Mouse (Mus musculus): ENCODE measurements around the gene Runx1. TPM values are rescaled to one million over a fixed set of nuclear protein-coding genes. Genes with fewer than 3 reads are reported as not detected.

Gene Runx1
- polyA plus RNA-seq, 1 experiment from 2014 or later = 0.30 TPM

DNA sequence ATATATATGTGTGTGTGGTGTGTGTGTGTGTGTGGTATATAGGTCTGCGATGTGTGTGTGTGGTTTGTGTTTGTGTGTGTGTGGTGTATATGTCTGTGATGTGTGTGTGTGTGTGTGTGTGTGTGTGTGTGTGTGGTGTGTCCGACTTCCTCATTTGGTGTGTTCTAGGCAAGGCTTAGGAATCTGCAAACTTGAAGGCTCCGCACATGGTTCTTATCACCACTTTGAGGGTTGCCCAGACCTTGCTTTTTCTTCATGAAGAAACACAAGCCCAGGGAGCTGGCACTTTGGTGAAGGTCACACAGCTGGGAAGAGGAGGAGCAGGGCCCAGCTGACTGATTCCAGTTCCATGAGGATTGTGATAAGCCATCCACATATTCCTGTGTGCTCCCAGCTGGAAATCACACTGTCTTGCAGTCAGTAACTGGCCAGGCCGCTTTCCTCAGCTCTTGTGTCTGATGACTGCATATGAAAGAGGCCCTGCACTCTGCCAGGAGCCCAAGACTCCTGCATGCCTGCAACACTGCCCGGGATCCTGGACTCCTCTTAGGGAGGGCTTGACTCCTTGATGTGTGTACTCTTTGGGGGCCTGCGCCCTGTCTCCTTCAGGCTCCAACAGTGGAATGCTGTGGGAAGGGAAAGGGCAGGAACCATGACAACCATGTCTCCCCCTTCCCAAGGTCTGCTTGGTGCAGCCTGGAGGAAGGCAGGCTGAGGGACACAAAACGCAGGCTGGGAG is 246.9 kb downstream of the Runx1 start:
- H3K27me3 ChIP-seq = no peaks in the 10 kb centered on the region
- H3K27ac ChIP-seq = no peak overlapping the region
- no peak for ATAC-seq
- no peak overlapping the region for H3K4me3 ChIP-seq
- H3K4me1 ChIP-seq = no peaks in the 10 kb centered on the region
- H3K36me3 ChIP-seq (ENCODE audit: poor library complexity, severe bottlenecking) = no peaks in the 10 kb centered on the region
- no peak overlapping the region for H3K4me2 ChIP-seq
- H3K9me3 ChIP-seq (replicated peaks) = no peaks in the 10 kb centered on the region
- WGBS = 86% methylated on average over 7 of the region's 7 CpGs
- no peak overlapping the region for H3K9ac ChIP-seq

DNA sequence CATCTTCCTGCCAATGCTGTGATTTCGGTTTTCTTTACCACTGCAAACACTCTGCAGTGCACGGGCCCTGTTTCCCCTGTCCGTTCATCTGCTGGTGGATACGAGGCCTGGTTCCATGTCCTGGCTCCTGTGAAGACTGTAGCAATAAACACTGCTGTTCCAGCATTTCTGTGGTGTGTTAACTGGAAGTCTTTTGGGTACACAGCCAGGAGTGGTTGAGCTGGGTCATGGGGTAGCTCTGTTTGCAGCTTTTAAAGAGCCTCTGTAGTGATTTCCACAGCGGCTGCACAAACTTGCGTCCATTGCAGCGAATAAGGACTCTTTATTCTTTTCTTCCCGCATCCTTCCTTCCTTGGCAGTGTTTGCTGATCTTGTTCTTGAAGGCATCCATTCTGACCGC is 248.6 kb downstream of the Runx1 start:
- ATAC-seq = no peak
- no peak overlapping the region for H3K9ac ChIP-seq
- H3K27me3 ChIP-seq = no peaks in the 10 kb centered on the region
- H3K4me3 ChIP-seq = no peak overlapping the region
- H3K4me2 ChIP-seq = no peak overlapping the region
- H3K9me3 ChIP-seq (replicated peaks) = no peaks in the 10 kb centered on the region
- H3K4me1 ChIP-seq = no peaks in the 10 kb centered on the region
- 91% methylated on average over 9 of the region's 9 CpGs for WGBS
- H3K36me3 ChIP-seq (ENCODE audit: poor library complexity, severe bottlenecking) = no peaks in the 10 kb centered on the region
- no peak overlapping the region for H3K27ac ChIP-seq

DNA sequence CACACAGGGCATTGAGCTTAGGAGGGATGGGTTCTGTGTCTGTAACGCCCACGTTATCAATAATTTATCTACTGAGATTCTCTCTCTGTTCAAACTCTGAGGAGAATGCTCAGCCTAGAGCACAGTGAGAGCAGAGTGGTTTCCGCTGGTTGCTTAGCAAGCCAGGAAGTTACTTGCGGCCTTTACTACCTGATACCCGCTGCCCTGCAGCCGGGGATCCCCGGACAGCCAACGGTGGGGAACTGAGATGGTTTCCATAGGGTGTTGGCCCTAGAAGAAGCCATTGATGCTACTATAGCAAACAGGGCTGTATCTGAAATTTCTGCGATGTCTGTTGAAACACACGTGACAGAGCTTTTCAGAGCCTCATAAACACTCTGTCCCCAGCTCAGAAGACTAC is 250.2 kb downstream of the Runx1 start:
- H3K27ac ChIP-seq = no peak overlapping the region
- H3K4me3 ChIP-seq = no peak overlapping the region
- no peaks in the 10 kb centered on the region for H3K27me3 ChIP-seq
- H3K9ac ChIP-seq = no peak overlapping the region
- no peaks in the 10 kb centered on the region for H3K36me3 ChIP-seq (ENCODE audit: poor library complexity, severe bottlenecking)
- H3K4me2 ChIP-seq = no peak overlapping the region
- no peaks in the 10 kb centered on the region for H3K9me3 ChIP-seq (replicated peaks)
- ATAC-seq = no peak
- WGBS = 89% methylated on average over 10 of the region's 10 CpGs
- H3K4me1 ChIP-seq = no peaks in the 10 kb centered on the region

DNA sequence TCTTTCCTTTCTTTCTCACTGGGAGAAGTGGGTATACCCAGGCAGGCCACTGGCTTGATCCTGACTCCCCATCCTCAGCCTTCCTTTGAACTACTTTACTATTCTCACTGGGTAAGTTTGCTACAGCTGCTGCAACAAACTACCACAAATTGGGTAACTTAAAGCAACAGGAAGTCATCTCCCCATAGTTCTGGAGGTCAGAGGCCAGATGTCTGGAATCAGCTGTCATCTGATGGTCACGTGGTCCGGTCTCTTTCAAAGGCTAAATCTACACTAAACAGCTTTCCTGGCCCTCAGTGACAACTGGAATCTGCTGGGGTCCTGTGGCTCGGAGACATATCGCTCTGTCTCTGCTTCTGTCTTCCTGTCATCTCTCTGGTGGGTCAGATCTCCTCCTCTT is 252.8 kb downstream of the Runx1 start:
- no peaks in the 10 kb centered on the region for H3K9me3 ChIP-seq (replicated peaks)
- H3K36me3 ChIP-seq (ENCODE audit: poor library complexity, severe bottlenecking) = no peaks in the 10 kb centered on the region
- no peak overlapping the region for H3K4me3 ChIP-seq
- H3K9ac ChIP-seq = no peak overlapping the region
- WGBS = 90% methylated on average over 4 of the region's 4 CpGs
- no peak overlapping the region for H3K4me2 ChIP-seq
- H3K27me3 ChIP-seq = no peaks in the 10 kb centered on the region
- ATAC-seq = no peak
- H3K4me1 ChIP-seq = no peaks in the 10 kb centered on the region
- H3K27ac ChIP-seq = no peak overlapping the region

DNA sequence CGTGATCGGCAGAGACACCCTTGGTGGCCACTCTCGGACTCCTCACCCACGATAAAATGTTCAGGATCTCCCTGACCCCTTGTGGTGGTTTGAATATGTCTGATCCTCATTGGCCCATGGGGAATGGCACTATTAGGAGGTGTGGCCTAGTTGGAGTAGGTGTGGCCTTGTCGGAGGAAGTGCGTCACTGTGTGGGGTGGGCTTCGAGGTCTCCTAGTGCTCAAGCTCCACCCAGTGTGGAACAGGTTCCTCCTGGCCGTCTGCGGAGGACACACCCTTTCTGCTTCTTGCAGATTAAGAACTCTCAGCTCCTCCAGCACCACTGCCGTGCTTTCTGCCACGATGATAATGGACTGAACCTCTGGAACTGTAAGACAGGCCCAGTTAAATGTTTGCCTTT is 254.7 kb downstream of the Runx1 start:
- Histone ChIP-seq H3K27ac (no peak overlapping the region), H3K9me3 (replicated peaks) (no peaks in the 10 kb centered on the region), H3K4me1 (no peaks in the 10 kb centered on the region), H3K36me3 (ENCODE audit: poor library complexity, severe bottlenecking) (no peaks in the 10 kb centered on the region), H3K4me2 (no peak overlapping the region), H3K9ac (no peak overlapping the region), H3K27me3 (peaks cover 8% of the 10 kb centered on the region; the same call in 1 of the 2 replicates), H3K4me3 (no peak overlapping the region)
- WGBS = 94% methylated on average over 11 of the region's 11 CpGs
- ATAC-seq = no peak

DNA sequence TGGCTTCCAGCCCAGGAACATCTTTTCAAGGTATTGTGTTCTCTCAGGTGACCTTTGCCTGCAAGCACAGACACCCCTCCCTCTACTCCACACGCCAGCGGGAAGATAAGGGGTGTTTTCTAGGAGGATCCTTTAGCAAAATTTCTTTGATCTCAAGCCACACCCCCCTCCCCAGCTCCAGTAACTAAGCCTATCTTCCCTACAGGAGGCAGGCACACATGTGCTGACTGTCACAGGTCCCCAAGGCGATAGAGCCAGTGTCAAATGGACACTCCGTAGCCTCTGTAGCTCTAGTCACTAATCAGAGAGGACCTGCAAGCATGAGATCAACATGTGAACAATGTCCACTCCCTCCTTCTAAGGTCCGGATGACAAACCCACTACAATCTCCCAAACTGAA is 259.8 kb downstream of the Runx1 start:
- no peak for ATAC-seq
- whole genome bisulfite sequencing = 52% methylated on average over 5 of the region's 5 CpGs

DNA sequence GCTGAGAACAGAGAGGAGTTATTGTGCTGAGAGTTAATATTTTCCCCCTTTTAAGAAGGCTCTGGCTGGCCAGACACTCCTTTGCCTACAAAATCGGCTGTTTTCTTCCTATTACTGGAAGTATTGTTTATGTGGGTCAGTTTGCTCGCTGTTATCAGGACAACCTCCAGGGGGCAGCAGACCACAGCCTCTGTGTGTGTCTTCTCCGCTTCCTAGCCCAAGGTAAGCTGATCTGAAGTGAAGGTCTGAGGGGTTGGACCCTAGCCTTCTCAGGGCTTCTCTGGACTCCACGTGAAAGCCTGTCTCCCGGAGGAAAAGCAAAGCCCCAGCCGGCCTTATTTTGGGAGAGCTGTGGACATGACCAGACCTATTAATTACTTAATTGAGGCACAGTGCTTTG is 260.2 kb downstream of the Runx1 start:
- peaks cover 16% of the 10 kb centered on the region; the same call in 1 of the 2 replicates for H3K27me3 ChIP-seq
- no peak overlapping the region for H3K27ac ChIP-seq
- H3K36me3 ChIP-seq (ENCODE audit: poor library complexity, severe bottlenecking) = no peaks in the 10 kb centered on the region
- no peak overlapping the region for H3K4me3 ChIP-seq
- 4% methylated on average over 6 of the region's 6 CpGs for WGBS
- no peak overlapping the region for H3K9ac ChIP-seq
- peaks cover 7% of the 10 kb centered on the region; the same call in 1 of the 2 replicates for H3K4me1 ChIP-seq
- H3K9me3 ChIP-seq (replicated peaks) = no peaks in the 10 kb centered on the region
- ATAC-seq = 0 out of 2 replicates have a peak, but pooled peaks have one; percentile 50
- no peak overlapping the region; the same call in 1 of the 2 replicates for H3K4me2 ChIP-seq

More for the DNA sequence above, 259.8 kb downstream of the Runx1 start:
- no peak overlapping the region for H3K9ac ChIP-seq
- H3K36me3 ChIP-seq (ENCODE audit: poor library complexity, severe bottlenecking) = no peaks in the 10 kb centered on the region
- H3K9me3 ChIP-seq (replicated peaks) = no peaks in the 10 kb centered on the region
- H3K27me3 ChIP-seq = peaks cover 16% of the 10 kb centered on the region; the same call in 1 of the 2 replicates
- H3K4me2 ChIP-seq = no peak overlapping the region
- H3K27ac ChIP-seq = no peak overlapping the region
- no peak overlapping the region for H3K4me3 ChIP-seq
- H3K4me1 ChIP-seq = peaks cover 7% of the 10 kb centered on the region; the same call in 1 of the 2 replicates

DNA sequence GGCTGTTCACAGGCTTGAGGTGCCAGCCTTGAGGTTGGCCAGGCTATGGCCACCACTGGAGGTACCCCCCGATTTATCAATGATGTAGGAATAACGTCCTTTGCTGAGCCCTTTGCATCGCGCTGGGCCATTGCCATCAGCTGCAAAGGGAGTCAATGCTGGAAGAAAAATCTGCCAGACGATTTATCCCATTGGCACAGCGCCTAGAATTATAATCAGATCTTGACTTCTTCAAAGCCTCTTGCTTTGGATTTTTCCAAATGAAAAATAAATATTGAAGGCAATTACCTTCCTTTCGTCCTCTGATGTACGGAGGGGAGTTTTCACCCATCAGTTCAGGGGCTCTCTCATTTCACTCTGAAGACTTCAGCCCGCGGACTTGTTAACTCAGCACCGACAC is 260.7 kb downstream of the Runx1 start:
- no peak for ATAC-seq
- Histone ChIP-seq H3K4me3 (no peak overlapping the region), H3K9ac (no peak overlapping the region)

DNA sequence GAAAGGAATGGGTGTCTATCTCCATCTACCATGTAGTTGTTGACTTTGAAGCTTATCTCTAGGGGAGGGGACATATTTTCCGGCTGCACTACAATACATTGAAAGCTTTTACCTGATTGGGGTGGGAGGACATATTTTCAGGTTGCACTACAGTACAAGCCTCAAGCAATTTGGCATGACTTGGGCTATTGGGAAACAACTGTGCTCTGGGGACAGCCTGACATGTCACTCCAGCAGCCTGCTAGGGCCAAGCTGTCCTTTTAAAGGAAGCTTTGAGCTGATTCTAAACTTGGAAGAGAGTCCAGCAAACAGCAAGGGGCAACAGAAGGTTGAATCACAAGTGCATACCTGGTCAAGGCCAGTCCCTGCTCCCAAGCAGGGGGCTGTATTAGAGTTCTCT is 270.9 kb downstream of the Runx1 start:
- H3K4me3 ChIP-seq = no peak overlapping the region
- WGBS = 72% methylated on average over 1 of the region's 1 CpGs
- no peaks in the 10 kb centered on the region for H3K36me3 ChIP-seq (ENCODE audit: poor library complexity, severe bottlenecking)
- H3K4me2 ChIP-seq = no peak overlapping the region
- no peaks in the 10 kb centered on the region for H3K9me3 ChIP-seq (replicated peaks)
- no peak overlapping the region for H3K9ac ChIP-seq
- no peaks in the 10 kb centered on the region for H3K27me3 ChIP-seq
- ATAC-seq = no peak
- H3K27ac ChIP-seq = no peak overlapping the region
- H3K4me1 ChIP-seq = peaks cover 4% of the 10 kb centered on the region; the same call in 1 of the 2 replicates

More for the DNA sequence above, 260.7 kb downstream of the Runx1 start:
- Histone ChIP-seq H3K27me3 (peaks cover 16% of the 10 kb centered on the region; the same call in 1 of the 2 replicates), H3K4me2 (no peak overlapping the region; the same call in 1 of the 2 replicates), H3K36me3 (ENCODE audit: poor library complexity, severe bottlenecking) (no peaks in the 10 kb centered on the region), H3K4me1 (peaks cover 7% of the 10 kb centered on the region; the same call in 1 of the 2 replicates), H3K9me3 (replicated peaks) (no peaks in the 10 kb centered on the region), H3K27ac (no peak overlapping the region)
- 70% methylated on average over 11 of the region's 11 CpGs for WGBS

DNA sequence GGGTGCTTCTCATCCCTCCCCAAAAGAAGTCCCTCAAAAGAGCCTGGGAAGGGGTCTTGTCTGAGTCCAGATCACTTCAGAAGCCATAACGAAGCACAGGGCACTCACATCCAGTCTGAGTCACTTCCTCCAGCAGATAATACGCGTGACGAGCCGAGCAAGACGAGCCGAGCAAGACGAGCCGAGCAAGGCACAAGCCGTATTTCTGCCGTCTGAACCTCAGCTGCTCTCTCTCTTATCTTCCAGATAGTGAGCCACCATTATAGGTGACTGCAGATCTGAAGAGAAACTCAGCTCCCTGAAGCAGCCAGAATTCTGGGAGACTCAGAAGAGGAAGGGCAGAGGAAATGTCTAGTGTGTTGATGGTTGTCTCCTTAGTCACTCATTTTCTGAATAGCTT is 273.1 kb downstream of the Runx1 start:
- no peak overlapping the region for H3K4me2 ChIP-seq
- no peak overlapping the region for H3K27ac ChIP-seq
- H3K36me3 ChIP-seq (ENCODE audit: poor library complexity, severe bottlenecking) = no peaks in the 10 kb centered on the region
- no peak overlapping the region for H3K9ac ChIP-seq
- no peak for ATAC-seq
- 88% methylated on average over 11 of the region's 11 CpGs for WGBS
- H3K4me1 ChIP-seq = peaks cover 4% of the 10 kb centered on the region; the same call in 1 of the 2 replicates
- H3K9me3 ChIP-seq (replicated peaks) = no peaks in the 10 kb centered on the region
- H3K27me3 ChIP-seq = no peaks in the 10 kb centered on the region
- no peak overlapping the region for H3K4me3 ChIP-seq

DNA sequence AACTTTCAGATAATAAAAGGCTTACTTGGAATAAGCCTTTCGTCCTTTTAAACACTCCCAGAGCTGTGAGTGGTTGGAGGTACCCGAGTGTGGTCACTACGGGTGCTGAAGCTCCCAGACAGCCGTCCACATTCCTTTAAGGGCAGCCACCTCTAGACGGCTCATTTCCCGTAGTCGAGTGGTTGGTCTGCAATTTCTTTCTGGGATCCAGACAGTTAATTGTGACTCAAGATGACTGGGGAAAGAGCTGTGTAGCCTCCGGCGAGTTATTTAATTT is 273.9 kb downstream of the Runx1 start:
- H3K36me3 ChIP-seq (ENCODE audit: poor library complexity, severe bottlenecking) = no peaks in the 10 kb centered on the region
- ATAC-seq = no peak
- 76% methylated on average over 9 of the region's 9 CpGs for WGBS

More for the DNA sequence above, 273.9 kb downstream of the Runx1 start:
- Histone ChIP-seq H3K9me3 (replicated peaks) (no peaks in the 10 kb centered on the region), H3K4me2 (no peak overlapping the region), H3K27me3 (no peaks in the 10 kb centered on the region), H3K27ac (no peak overlapping the region), H3K4me1 (peaks cover 4% of the 10 kb centered on the region; the same call in 1 of the 2 replicates), H3K4me3 (no peak overlapping the region), H3K9ac (no peak overlapping the region)
